Mouse (Mus musculus) thymus, postnatal 4 days (tissue): ENCODE measurements around the gene Mdm2.

Experiments
- DNase-seq: peaks from one replicate; pipeline ENCODE4 v3.0.0; 2021

The Mdm2 gene

GRCm38 (mm10) chr10:117639899-117640594 lies 70.5 kb downstream of the Mdm2 start:
- peak; percentile 54 for DNase-seq

- no peak for DNase-seq
Observed at GRCm38 (mm10) chr10:117639221-117639599, 71.3 kb downstream of the Mdm2 start.
